Mouse (Mus musculus) heart, adult 2 months (tissue): ENCODE results near the gene Cfap97d1.

Experiments used
- CTCF ChIP-seq: fragments of 200-600 bp; IDR thresholded peaks from 2 replicates; pipeline ENCODE4 v1.8.1; 2022; ENCODE audit warnings: antibody characterized with exemption, mild to moderate bottlenecking, moderate library complexity
- POLR2A ChIP-seq: fragments of 200-500 bp; IDR thresholded peaks from 2 replicates; pipeline ENCODE4 v1.6.1; 2011; ENCODE audit warnings: mild to moderate bottlenecking, low read depth, low read length, control low read depth; ENCODE audit not compliant: insufficient read depth

- no peak for TF ChIP-seq POLR2A
- no peak for TF ChIP-seq CTCF
These were observed 3.4 kb upstream of the Cfap97d1 start for GRCm38 (mm10) chr11:101980603-101981157.
